Mouse (Mus musculus) monocyte, adult 5-6 weeks (primary cell): ENCODE results near the gene Kif4. TPM values are rescaled to one million over a fixed set of nuclear protein-coding genes. Genes with fewer than 3 reads are reported as not detected.
A peak's percentile ranks its signal among the peaks of the same experiment; 100 is the strongest.

Experiments
- ATAC-seq: fragments of 153-309, 156-312 bp; replicated peaks from 2 replicates; pipeline ENCODE4 v1.8.0; 2017; ENCODE audit warnings: mild to moderate bottlenecking; ENCODE audit not compliant: low TSS enrichment, insufficient number of reproducible peaks, severe bottlenecking, poor library complexity, low FRiP score
- total RNA-seq: library from RNA; stranded (forward); fragments of 200-1000, 200-491, 200-594 nt; gene quantifications from 3 replicates; pipeline ENCODE4 v1.2.3, GENCODE M21; 2017

Gene Kif4
- total RNA-seq, result 0.57 to 0.87 TPM in 2 of 3 replicates, not detected in the other

GRCm38 (mm10) chrX:100625546-100625801 lies at the start of gene Kif4:
Gene Kif4, plus strand, starts transcription at chrX:100625737.
- ATAC-seq, result no peak

DNA sequence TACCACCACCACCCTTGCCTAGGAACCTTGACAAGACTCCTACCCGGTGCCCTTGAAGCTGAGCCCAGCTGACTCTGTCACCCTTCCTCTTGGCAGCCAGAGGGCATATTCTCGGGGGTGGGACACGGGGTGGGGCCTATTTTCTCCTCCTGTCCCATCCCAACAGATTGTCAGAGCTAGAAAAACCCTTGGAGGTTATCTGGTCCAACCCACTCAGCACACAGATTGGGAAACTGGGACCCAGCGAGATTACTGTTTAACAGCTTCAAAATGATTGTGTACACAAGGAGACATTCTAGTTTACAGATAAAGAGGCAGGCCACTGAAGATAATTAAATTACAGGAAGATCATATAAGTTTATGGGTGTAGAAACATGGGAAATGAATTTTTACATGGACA lies 30.7 kb upstream of the Kif4 start, which contains the start of gene P2ry4:
Gene P2ry4, minus strand, starts transcription at position 79 of the 400 bp plus-strand sequence.
- no peak for ATAC-seq

- no peak for ATAC-seq
These were observed 28.1 kb upstream of the Kif4 start for GRCm38 (mm10) chrX:100597439-100597838.

DNA sequence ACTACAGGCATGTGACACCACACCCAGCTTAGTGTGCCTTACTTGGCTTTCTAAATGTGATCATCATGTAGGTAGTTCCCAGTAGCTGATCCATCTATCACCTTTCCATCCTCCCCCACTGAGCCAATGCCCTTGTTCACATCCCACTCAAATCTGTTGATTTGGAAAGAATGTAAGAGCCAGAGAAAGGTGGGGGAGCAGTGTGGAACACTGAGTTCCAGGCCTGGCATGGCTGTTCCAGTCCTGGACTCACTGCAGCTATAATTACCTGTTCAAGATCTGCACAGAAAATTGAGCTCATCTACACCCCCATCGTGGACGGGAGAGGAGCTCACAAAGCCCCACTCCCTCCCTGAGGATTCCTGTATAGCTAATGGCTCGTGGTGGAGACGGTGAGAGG lies 25.8 kb upstream of the Kif4 start:
- no peak for ATAC-seq

DNA sequence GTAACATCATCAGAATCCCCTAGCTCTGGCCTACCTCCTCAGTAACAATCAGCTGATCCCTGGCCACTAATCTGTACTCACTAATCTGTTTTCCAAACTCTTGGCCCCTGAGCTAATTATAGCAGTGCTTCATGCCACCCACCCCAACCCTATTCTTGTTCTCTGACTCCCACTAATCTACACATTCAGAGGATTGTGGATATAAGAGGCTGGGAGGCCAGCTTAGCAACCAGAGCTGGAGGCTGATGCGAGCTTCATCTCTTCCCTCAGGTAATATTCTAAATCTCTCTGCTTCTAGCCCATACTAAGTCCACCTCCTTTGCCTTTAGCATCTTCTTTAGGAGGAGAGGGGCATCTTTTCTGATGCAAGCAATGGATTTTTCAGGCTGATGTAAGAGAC lies 20.2 kb upstream of the Kif4 start, which contains the start of gene Arr3:
Gene Arr3, plus strand, starts transcription at position 184 of the 400 bp plus-strand sequence.
- no peak for ATAC-seq

DNA sequence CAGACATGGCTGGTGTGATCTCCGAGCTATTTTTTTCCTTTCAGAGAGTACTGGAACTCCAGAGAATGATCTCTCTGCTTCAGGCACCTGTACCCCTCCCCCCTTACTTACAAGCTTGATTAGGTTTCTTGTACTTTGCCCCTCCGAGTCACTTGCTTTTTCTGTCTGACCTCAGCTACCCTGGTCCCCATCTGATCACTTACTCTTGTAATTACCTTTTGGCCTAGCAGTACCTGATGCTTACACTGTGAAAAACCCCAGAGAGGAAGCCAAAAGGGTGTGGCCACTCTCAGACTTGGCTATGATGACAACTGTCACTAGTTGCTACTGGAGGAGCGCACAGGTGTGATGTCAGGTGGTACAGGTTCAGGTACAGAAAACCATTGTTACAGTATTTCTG lies 7.0 kb upstream of the Kif4 start:
- no peak for ATAC-seq

GRCm38 (mm10) chrX:100621366-100621765 lies 4.2 kb upstream of the Kif4 start:
- ATAC-seq, result no peak

- no peak for ATAC-seq
These were observed 1.3 kb upstream of the Kif4 start for GRCm38 (mm10) chrX:100624242-100624641.

- ATAC-seq, result no peak
These were observed 391 bp upstream of the Kif4 start for GRCm38 (mm10) chrX:100625146-100625545.

- ATAC-seq, result peak; percentile 100
These were observed 561 bp downstream of the Kif4 start, which contains the start of gene Pdzd11 for GRCm38 (mm10) chrX:100625802-100626793. Gene Pdzd11, minus strand, starts transcription at chrX:100626568.

- no peak for ATAC-seq
These were observed 3.5 kb downstream of the Kif4 start for GRCm38 (mm10) chrX:100629076-100629475.

DNA sequence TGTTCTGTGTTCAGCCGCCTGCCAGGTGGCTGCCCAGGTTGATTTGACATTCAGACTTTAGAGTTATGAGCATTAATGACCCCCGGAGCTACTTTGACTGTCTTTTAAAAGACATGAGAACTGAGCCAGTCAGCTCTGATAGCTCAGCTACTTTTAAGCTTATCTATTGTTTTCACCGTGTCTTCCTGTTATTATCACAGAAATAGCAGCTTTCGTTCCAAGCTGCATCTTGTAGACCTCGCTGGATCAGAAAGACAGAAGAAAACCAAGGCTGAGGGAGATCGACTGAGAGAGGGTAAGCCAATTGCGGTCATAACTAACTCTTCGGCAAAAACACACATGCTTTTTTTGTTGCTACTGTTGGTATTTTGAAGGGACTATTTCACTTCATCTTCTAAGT lies 12.9 kb downstream of the Kif4 start:
- ATAC-seq, result no peak

DNA sequence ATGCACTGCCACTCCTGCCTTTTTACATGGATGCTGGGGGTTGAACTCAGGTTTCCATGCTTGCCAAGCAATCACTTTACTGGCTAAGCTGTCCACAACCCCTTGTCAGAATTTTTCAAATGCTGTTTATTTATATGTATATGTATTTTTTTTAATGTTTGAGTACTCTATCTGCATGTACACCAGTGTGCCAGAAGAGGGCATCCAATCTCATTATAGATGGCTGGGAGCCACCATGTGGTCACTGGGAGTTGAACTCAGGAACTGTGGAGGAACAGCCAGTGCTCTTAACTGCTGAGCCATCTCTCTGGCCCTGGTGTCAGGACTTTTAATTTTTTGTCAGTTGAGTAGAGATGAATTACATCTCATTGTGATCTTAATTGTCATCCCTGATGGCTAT lies 27.3 kb downstream of the Kif4 start:
- ATAC-seq, result no peak

- ATAC-seq, result no peak
These were observed 39.3 kb downstream of the Kif4 start for GRCm38 (mm10) chrX:100664825-100665224.

DNA sequence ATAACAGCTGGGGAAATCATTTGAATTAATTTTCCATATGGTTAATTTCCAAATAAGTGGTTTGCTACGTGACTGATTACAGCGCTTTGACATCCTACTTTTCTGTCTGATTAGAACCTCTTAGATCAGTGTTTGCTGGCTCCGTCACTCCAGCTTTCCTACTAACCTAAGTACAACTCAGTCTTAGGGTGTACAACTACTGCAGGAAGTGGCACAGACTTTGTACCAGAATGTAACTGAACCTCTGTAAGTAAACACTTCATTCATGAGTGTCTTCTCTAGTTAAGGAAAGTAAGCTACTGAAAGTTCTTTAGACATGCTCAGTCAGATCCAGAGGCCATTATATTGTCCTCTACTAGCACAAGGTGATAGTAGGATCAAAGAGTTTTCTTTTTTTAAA lies 52.7 kb downstream of the Kif4 start:
- ATAC-seq, result no peak

DNA sequence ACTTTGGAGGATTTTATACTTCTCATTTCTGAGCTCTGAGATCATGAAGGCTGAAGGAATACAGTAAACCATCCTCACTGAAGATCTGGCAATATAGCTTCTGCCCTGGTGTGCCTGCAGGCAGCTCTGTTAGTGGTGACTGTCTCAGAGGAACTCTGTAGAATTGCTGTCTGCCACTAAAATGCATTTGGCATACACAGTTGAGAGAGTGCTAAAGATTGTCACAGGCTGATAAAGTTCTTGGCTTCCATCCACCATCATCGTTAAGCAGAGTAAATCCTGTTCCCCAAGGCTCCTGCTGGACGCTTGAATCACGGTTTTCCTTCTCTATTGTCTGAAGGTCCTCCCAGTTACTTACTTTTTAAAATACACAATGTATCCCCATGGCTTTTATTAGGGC lies 61.0 kb downstream of the Kif4 start:
- no peak for ATAC-seq

- ATAC-seq, result no peak
These were observed 62.0 kb downstream of the Kif4 start for GRCm38 (mm10) chrX:100687360-100688032.

- ATAC-seq, result no peak
These were observed 62.5 kb downstream of the Kif4 start for GRCm38 (mm10) chrX:100688033-100688370.

DNA sequence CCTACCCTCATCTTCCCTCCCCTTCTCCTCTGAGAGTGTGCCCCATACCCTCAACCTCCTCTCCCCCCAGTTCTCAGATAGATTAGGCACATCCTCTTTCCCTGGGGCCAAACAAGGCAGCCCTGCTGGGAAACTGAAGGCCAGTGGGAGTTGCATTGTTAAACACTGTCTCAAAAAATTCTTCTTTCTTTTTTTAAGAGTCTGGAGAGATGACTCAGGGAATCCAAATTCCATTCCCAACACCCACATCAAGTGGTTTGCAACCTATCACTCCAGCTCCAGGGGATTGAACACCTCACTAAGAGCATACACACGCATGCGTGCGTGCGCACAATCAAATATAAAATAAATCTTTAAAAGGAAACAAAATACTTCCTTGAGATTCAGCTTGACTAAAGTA lies 71.2 kb downstream of the Kif4 start:
- ATAC-seq, result no peak

DNA sequence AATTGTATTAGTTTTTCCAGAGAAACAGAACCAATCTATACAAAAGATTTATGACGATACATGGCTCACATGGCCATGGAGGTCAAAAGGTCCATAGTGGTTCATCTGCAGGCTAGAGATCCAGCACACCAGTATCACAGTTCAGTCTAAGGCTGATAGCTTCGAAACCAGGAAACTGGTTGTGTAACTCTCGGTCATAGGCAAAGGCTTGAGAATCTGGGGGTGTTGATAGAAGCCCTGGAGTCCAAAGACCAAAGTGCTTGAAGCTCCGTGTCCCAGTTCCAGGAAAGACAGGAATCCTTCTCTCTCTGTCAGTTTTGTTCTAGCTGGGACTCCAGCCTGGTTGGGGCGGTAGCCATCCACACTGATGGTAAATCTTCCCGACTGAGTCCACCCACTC lies 82.5 kb downstream of the Kif4 start:
- no peak for ATAC-seq
